Mouse (Mus musculus) G1E (cell line): ENCODE data around the gene Maea.

Experiments used
- CTCF ChIP-seq: IDR thresholded peaks from 2 replicates; pipeline ENCODE4 v1.5.1; 2012; ENCODE audit warnings: low read depth, low read length, inconsistent platforms, mixed read lengths
- GATA1 ChIP-seq: IDR thresholded peaks from 2 replicates; pipeline ENCODE4 v1.6.1; 2012; ENCODE audit warnings: borderline replicate concordance, low read length, inconsistent platforms, mixed read lengths

DNA sequence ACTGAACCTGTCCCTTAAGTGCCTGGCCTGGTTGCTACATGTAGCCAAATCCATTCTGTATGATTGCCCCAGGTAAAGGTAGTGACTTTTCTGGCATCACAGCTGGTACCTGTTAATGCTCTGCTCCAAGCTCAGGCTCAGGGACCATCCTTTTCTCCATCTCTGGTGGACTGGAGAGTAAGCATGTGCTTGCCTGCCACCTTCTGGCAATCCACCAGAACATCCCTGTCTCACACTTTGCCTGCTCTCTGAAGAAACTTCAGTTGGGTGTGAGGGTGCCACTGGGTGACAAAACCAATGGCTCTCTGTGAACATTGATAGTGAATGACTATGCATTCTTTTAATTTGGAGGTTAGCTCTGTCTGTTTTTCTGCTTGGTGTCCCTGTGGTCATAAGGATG is 35.8 kb downstream of the Maea start:
- TF ChIP-seq CTCF, result no peak
- TF ChIP-seq GATA1, result no peak
